Mouse (Mus musculus) C2C12 (cell line): ENCODE data around the gene Gm20388.

Experiments
- CEBPB ChIP-seq: IDR thresholded peaks from one replicate; pipeline ENCODE4 v1.6.1; 2011; ENCODE audit warnings: low read depth, mild to moderate bottlenecking, control low read depth, moderate library complexity
- CTCF ChIP-seq: IDR thresholded peaks from one replicate; pipeline ENCODE4 v1.5.1; 2011; ENCODE audit not compliant: control insufficient read depth, insufficient read depth, insufficient read length
- MAX ChIP-seq: IDR thresholded peaks from one replicate; pipeline ENCODE4 v1.6.1; 2011; ENCODE audit warnings: mild to moderate bottlenecking, control low read depth

DNA sequence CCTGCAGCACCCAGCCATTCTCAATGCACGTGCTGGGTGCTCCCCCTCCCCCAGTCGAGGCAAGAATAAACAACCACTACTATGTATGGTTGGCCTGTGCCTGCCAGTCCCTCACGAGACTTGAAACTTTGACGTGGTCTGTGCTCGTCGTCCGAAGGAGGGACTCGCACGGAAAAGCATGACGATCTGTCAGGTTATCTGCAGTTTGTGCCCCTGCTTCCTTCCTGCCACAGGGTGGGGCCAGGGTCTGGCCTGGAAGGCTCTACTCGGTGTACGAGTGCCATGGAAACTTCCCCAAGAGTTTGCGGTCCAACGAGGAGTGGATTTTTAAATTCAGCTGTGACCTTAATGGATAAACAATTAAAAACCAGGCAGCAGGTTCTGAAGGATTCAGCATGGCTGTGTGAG lies 3896.4 kb downstream of the Gm20388 start:
- TF ChIP-seq CTCF (no peak), CEBPB (no peak), MAX (no peak)
